Mouse (Mus musculus) ovary, adult 2 months (tissue): Measurements from ENCODE around the gene Lrrc18. TPM values are rescaled to one million over a fixed set of nuclear protein-coding genes. Genes with fewer than 3 reads are reported as not detected.

ENCODE experiments used
- polyA plus RNA-seq: library from polyadenylated mRNA; depleted of rRNA; stranded (reverse); fragments of >200 nt; gene quantifications from 2 replicates; pipeline ENCODE4 v1.2.3, GENCODE M21; 2012; rRNA removed

The Lrrc18 gene
- polyA plus RNA-seq: 2.9 and 4.1 TPM in 2 replicates

GRCm38 (mm10) chr14:32991082-32991481, at the start of gene Lrrc18:
Gene Lrrc18 (plus strand): TSS chr14:32991382.

Other genes with a start within 250 kb of the Lrrc18 start
- 0.63 and 1.4 TPM in 2 replicates for gene Tmem273, start 205.4 kb upstream of the Lrrc18 start, polyA plus RNA-seq
- gene Fam170b, start 157.4 kb upstream of the Lrrc18 start, polyA plus RNA-seq: 0.07 TPM in 1 of 2 replicates, not detected in the other
- 10.3 and 12.6 TPM in 2 replicates for gene Vstm4, start 134.6 kb upstream of the Lrrc18 start, polyA plus RNA-seq
- gene Wdfy4, start 194.1 kb downstream of the Lrrc18 start, polyA plus RNA-seq: 2.8 and 3.5 TPM in 2 replicates
- 21.6 and 21.9 TPM in 2 replicates for gene Arhgap22, start 222.6 kb downstream of the Lrrc18 start, polyA plus RNA-seq